Comparison of ENCODE assay signal across 11 mouse cellular contexts in the genomic region with DNA sequence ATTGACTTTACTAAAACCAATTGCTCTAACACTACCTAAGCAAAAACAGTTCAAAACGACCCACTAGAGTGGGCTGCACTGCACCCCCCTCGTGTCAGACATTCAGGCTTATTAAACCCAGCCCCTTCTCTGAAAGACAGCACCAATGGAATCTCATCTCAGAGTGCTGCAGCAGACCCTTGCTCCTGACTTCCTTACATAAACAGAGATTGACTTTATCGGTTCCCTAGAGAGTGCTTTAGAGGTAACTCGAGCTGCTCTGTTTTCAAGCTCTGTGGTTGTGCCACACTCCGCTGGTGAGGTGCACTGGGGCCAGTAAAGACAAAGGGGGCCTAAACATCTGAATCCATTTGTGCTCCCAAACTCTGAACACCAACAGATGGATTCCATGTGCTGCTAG.
A peak's percentile ranks its signal among the peaks of the same experiment; 100 is the strongest.
DNase-seq lines count a peak whose midpoint lies in the region; ATAC-seq and TF ChIP-seq lines count a peak whose summit lies in the region.
"Had no signal": no experiment of that assay in that cellular context is flagged by ENCODE, and none has a peak within 500 bp of the region (broad histone marks: within the 10 kb centered on the region; RNA-seq: fewer than 3 reads in every experiment).

No protein-coding gene starts in this region.

- no peaks in the 10 kb centered on the region for H3K36me3 ChIP-seq in heart, embryonic 10.5 days
- H3K36me3 ChIP-seq in heart, adult 2 months (ENCODE audit: control insufficient read depth, insufficient read depth, low read length), result no peaks in the 10 kb centered on the region; the same call in 1 of the 2 replicates
- H3K36me3 ChIP-seq in limb, embryonic 14.5 days (ENCODE audit: control insufficient read depth, insufficient read depth, low read length), result no peaks in the 10 kb centered on the region
- H3K36me3 ChIP-seq: liver, embryonic 15.5 days had no signal

- no peak for DNase-seq in heart, embryonic 10.5 days (ENCODE audit: low spot score)
- DNase-seq in heart, adult 2 months, result no peak
- no peak for DNase-seq in layer of hippocampus, adult 2 months (ENCODE audit: low spot score in 2 of 2)
- DNase-seq in layer of hippocampus, adult 8-10 months (ENCODE audit: low spot score in 2 of 2), result no peak
- DNase-seq in embryo, embryonic 9.5 days (ENCODE audit: extremely low spot score), result peak; percentile 68
- peak; percentile 56 for DNase-seq in limb, embryonic 14.5 days (ENCODE audit: low spot score)
- no peak for DNase-seq in right cerebral cortex, postnatal 25 days
- no peak for DNase-seq in gastrocnemius, postnatal 25 days
- DNase-seq: kidney, postnatal 10 days had no signal

- 4% methylated on average over 5 of the region's 5 CpGs for WGBS in heart, embryonic 10.5 days
- WGBS in heart, adult 2 months, result 37% methylated on average over 5 of the region's 5 CpGs
- WGBS in limb, embryonic 14.5 days, result 6% methylated on average over 5 of the region's 5 CpGs

- no peak for TF ChIP-seq POLR2A in heart, adult 2 months (IDR thresholded peaks at IDR 0.05; ENCODE audit: insufficient read depth, low read depth, low read length)
- no peak for TF ChIP-seq POLR2A in limb, embryonic 14.5 days (IDR thresholded peaks at IDR 0.05; ENCODE audit: borderline replicate concordance, extremely low read depth, insufficient read depth, insufficient read length)

- TF ChIP-seq EP300 in heart, adult 2 months (IDR thresholded peaks at IDR 0.05; ENCODE audit: insufficient read depth, low read depth, low read length), result no peak

- intact Hi-C loops in heart, adult 2 months (cut with DNase I), result no loop called here

- H3K9me3 ChIP-seq in heart, embryonic 10.5 days, result no peaks in the 10 kb centered on the region
- H3K9me3 ChIP-seq in limb, embryonic 14.5 days (ENCODE audit: control insufficient read depth, low read length), result no peaks in the 10 kb centered on the region
- H3K9me3 ChIP-seq: liver, embryonic 15.5 days had no signal

- H3K27ac ChIP-seq in heart, embryonic 10.5 days, result peak overlapping the region; percentile 60; the same call in 1 of the 2 replicates
- H3K27ac ChIP-seq in heart, adult 2 months, result no peak overlapping the region
- 0 out of 2 replicates have a peak overlapping the region, but pooled peaks have one; percentile 20 for H3K27ac ChIP-seq in layer of hippocampus, adult 2 months
- H3K27ac ChIP-seq in limb, embryonic 14.5 days (replicated peaks; ENCODE audit: low read depth, low read length), result peak overlapping the region; percentile 73
- H3K27ac ChIP-seq: left cerebral cortex, adult 2 months; liver, embryonic 15.5 days had no signal

- peak; percentile 89 for ATAC-seq in limb, embryonic 14.5 days (ENCODE audit: low FRiP score, low read depth)

- no peaks in the 10 kb centered on the region for H3K79me2 ChIP-seq in heart, adult 2 months (replicated peaks; ENCODE audit: control insufficient read depth, insufficient read depth, low read length)

- H3K4me2 ChIP-seq in limb, embryonic 14.5 days (replicated peaks; ENCODE audit: low read depth, low read length, severe bottlenecking), result peak overlapping the region; percentile 19; the same call in 1 of the 2 replicates
- H3K4me2 ChIP-seq: liver, embryonic 15.5 days had no signal

- H3K9ac ChIP-seq in heart, adult 2 months (ENCODE audit: low read depth, low read length), result no peak overlapping the region
- 0 out of 2 replicates have a peak overlapping the region, but pooled peaks have one; percentile 16 for H3K9ac ChIP-seq in limb, embryonic 14.5 days (ENCODE audit: low read depth, low read length, severe bottlenecking)
- H3K9ac ChIP-seq: liver, embryonic 15.5 days had no signal

- no peaks in the 10 kb centered on the region for H3K27me3 ChIP-seq in heart, embryonic 10.5 days (ENCODE audit: insufficient read depth, poor library complexity, severe bottlenecking)
- H3K27me3 ChIP-seq in heart, adult 2 months (ENCODE audit: control insufficient read depth, insufficient read depth, low read length), result no peaks in the 10 kb centered on the region
- no peaks in the 10 kb centered on the region for H3K27me3 ChIP-seq in limb, embryonic 14.5 days (ENCODE audit: control insufficient read depth, insufficient read depth, low read length)
- H3K27me3 ChIP-seq: liver, embryonic 15.5 days had no signal

- TF ChIP-seq CTCF in heart, adult 2 months (IDR thresholded peaks at IDR 0.05), result no peak
- TF ChIP-seq CTCF in layer of hippocampus, adult 2 months (conservative IDR thresholded peaks at IDR 0.05), result no peak

- H3K4me3 ChIP-seq in heart, embryonic 10.5 days, result peak overlapping the region; percentile 12; the same call in 1 of the 2 replicates
- H3K4me3 ChIP-seq in heart, adult 2 months, result no peak overlapping the region
- H3K4me3 ChIP-seq in layer of hippocampus, adult 2 months, result no peak overlapping the region
- no peak overlapping the region for H3K4me3 ChIP-seq in limb, embryonic 14.5 days (replicated peaks; ENCODE audit: low read length)
- H3K4me3 ChIP-seq: left cerebral cortex, adult 2 months; liver, embryonic 15.5 days had no signal

- peaks cover 11% of the 10 kb centered on the region for H3K4me1 ChIP-seq in heart, embryonic 10.5 days
- H3K4me1 ChIP-seq in heart, adult 2 months (ENCODE audit: control insufficient read depth, insufficient read depth, low read length), result no peaks in the 10 kb centered on the region; the same call in 1 of the 2 replicates
- peaks cover 17% of the 10 kb centered on the region for H3K4me1 ChIP-seq in limb, embryonic 14.5 days (ENCODE audit: control insufficient read depth, insufficient read depth, low read length)
- H3K4me1 ChIP-seq: liver, embryonic 15.5 days had no signal

Comparison
In these comparisons a context has a peak if more than half of its experiments do, and no peak if none do; other contexts are left out.
1. DNase-seq: peak in embryo, embryonic 9.5 days (single experiment) and limb, embryonic 14.5 days (single experiment); none in heart, embryonic 10.5 days (single experiment), heart, adult 2 months (0 of 2), layer of hippocampus, adult 2 months (0 of 2), layer of hippocampus, adult 8-10 months (0 of 2), right cerebral cortex, postnatal 25 days (single experiment) and gastrocnemius, postnatal 25 days (single experiment).